Mouse (Mus musculus): ENCODE results near the gene Crtam. TPM values are rescaled to one million over a fixed set of nuclear protein-coding genes. Genes with fewer than 3 reads are reported as not detected.

Gene Crtam
- polyA plus RNA-seq, 1 experiment from 2014 or later = 0.07 TPM

DNA sequence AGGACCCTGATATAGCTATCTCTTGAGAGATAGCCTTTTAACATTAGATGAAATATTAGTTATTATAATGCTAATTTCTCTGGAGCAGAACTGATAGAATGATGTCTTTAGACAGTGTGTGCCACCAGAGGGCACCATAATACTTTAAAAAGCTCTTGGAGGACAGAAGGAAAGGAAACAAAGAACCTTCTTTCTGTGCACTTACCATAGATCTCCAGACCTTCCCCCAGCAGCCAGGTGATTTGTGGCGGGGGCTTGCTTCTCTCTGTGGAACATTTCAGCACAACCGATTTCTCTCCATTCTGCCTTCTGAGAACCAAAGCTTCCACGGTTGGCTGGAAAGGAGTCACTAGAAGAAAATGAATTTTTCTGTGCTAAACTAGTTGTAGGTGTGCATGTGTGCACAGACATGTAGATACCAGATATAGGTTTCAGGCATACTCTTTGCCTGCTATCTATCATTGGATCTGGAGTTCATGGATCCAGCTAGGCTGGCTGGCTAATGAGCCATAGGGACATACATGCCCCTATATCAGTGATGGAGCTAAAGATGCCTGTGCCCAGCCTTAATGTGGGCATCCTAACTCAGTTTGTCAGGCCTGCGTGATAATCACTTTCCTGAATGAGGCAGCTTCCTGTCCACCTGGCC lies 14.4 kb downstream of the Crtam start:
- Histone ChIP-seq H3K36me3 (ENCODE audit: control insufficient read depth, insufficient read depth) (no peaks in the 10 kb centered on the region), H3K4me1 (replicated peaks; ENCODE audit: control insufficient read depth, insufficient read depth, low read length) (no peaks in the 10 kb centered on the region), H3K9ac (ENCODE audit: low read depth, low read length) (no peak overlapping the region), H3K27me3 (replicated peaks; ENCODE audit: control insufficient read depth, insufficient read depth, low read length) (no peaks in the 10 kb centered on the region), H3K27ac (ENCODE audit: low read depth, low read length) (no peak overlapping the region), H3K9me3 (ENCODE audit: control insufficient read depth) (no peaks in the 10 kb centered on the region), H3K4me2 (replicated peaks; ENCODE audit: low read depth) (no peak overlapping the region), H3K4me3 (ENCODE audit: low read depth, low read length) (no peak overlapping the region)
- 41% methylated on average over 4 of the region's 4 CpGs for WGBS
- peak; percentile 74 for TF ChIP-seq CTCF (IDR thresholded peaks at IDR 0.05; ENCODE audit: low read depth)
- no peak for ATAC-seq

DNA sequence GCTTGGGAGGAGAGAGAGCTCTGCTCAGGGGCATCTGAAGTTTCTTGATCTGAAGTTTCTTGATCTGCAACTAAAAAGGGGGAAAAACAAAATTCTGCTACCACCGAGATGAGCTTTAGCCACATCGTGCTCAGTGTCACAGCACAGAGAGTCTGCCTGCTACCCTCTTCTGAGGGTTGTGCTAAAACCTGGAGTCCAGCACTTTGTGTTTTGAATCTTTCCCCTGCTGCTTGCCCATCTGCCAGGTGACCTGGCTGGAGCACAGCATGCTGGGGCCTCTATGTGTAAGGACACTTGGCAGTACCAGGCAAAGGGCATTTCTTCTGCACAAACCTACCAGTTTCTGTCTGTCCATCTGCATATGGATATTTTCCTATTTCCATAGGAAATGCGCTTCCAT lies 20.1 kb downstream of the Crtam start:
- no peak overlapping the region for H3K27ac ChIP-seq (ENCODE audit: low read depth, low read length)
- H3K4me2 ChIP-seq (replicated peaks; ENCODE audit: low read depth) = no peak overlapping the region
- 68% methylated on average over 3 of the region's 3 CpGs for WGBS
- no peak for TF ChIP-seq CTCF (IDR thresholded peaks at IDR 0.05; ENCODE audit: low read depth)
- H3K4me3 ChIP-seq (ENCODE audit: low read depth, low read length) = no peak overlapping the region
- no peak overlapping the region for H3K9ac ChIP-seq (ENCODE audit: low read depth, low read length)
- H3K9me3 ChIP-seq (ENCODE audit: control insufficient read depth) = no peaks in the 10 kb centered on the region
- no peaks in the 10 kb centered on the region for H3K36me3 ChIP-seq (ENCODE audit: control insufficient read depth, insufficient read depth)
- no peak for ATAC-seq
- 0 out of 2 replicates have a peak, but pooled peaks cover 3% of the 10 kb centered on the region for H3K27me3 ChIP-seq (replicated peaks; ENCODE audit: control insufficient read depth, insufficient read depth, low read length)
- H3K4me1 ChIP-seq (replicated peaks; ENCODE audit: control insufficient read depth, insufficient read depth, low read length) = no peaks in the 10 kb centered on the region

DNA sequence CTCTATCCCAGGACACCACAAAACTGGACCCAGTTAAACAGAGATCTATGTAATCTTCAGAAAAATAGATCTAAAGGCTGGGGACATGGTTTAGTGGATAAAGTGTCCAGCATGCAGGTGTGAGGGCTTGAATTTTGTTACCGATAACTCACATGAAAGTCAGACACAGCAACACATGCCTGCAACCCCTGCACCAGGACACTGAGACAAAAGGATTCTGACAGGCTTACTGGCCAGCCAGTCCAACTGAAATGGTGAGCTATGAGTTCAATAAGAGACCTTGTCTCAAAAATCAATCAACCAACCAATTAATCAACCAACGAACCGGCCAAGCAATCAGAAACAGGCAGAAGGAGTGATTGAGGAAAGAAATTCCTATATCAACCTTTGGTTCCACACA lies 20.7 kb downstream of the Crtam start:
- 0 out of 2 replicates have a peak, but pooled peaks cover 3% of the 10 kb centered on the region for H3K27me3 ChIP-seq (replicated peaks; ENCODE audit: control insufficient read depth, insufficient read depth, low read length)
- H3K27ac ChIP-seq (ENCODE audit: low read depth, low read length) = no peak overlapping the region
- H3K4me2 ChIP-seq (replicated peaks; ENCODE audit: low read depth) = no peak overlapping the region
- no peak for ATAC-seq
- H3K9ac ChIP-seq (ENCODE audit: low read depth, low read length) = no peak overlapping the region
- no peak for TF ChIP-seq CTCF (IDR thresholded peaks at IDR 0.05; ENCODE audit: low read depth)
- no peaks in the 10 kb centered on the region for H3K4me1 ChIP-seq (replicated peaks; ENCODE audit: control insufficient read depth, insufficient read depth, low read length)
- no peaks in the 10 kb centered on the region for H3K36me3 ChIP-seq (ENCODE audit: control insufficient read depth, insufficient read depth)
- H3K9me3 ChIP-seq (ENCODE audit: control insufficient read depth) = no peaks in the 10 kb centered on the region
- WGBS = 65% methylated on average over 3 of the region's 3 CpGs
- no peak overlapping the region for H3K4me3 ChIP-seq (ENCODE audit: low read depth, low read length)

GRCm38 (mm10) chr9:40982480-40982879 lies 21.9 kb downstream of the Crtam start:
- 38% methylated on average over 6 of the region's 6 CpGs for WGBS
- TF ChIP-seq CTCF (IDR thresholded peaks at IDR 0.05; ENCODE audit: low read depth) = peak; percentile 73
- Histone ChIP-seq H3K9me3 (ENCODE audit: control insufficient read depth) (no peaks in the 10 kb centered on the region), H3K36me3 (ENCODE audit: control insufficient read depth, insufficient read depth) (no peaks in the 10 kb centered on the region), H3K9ac (ENCODE audit: low read depth, low read length) (no peak overlapping the region), H3K27me3 (replicated peaks; ENCODE audit: control insufficient read depth, insufficient read depth, low read length) (0 out of 2 replicates have a peak, but pooled peaks cover 3% of the 10 kb centered on the region), H3K27ac (ENCODE audit: low read depth, low read length) (no peak overlapping the region), H3K4me2 (replicated peaks; ENCODE audit: low read depth) (no peak overlapping the region), H3K4me3 (ENCODE audit: low read depth, low read length) (no peak overlapping the region), H3K4me1 (replicated peaks; ENCODE audit: control insufficient read depth, insufficient read depth, low read length) (no peaks in the 10 kb centered on the region)
- no peak for ATAC-seq

GRCm38 (mm10) chr9:40974042-40974801 lies 30.2 kb downstream of the Crtam start:
- Histone ChIP-seq H3K9ac (ENCODE audit: low read depth, low read length) (no peak overlapping the region), H3K9me3 (ENCODE audit: control insufficient read depth) (no peaks in the 10 kb centered on the region), H3K4me1 (replicated peaks; ENCODE audit: control insufficient read depth, insufficient read depth, low read length) (no peaks in the 10 kb centered on the region), H3K4me3 (ENCODE audit: low read depth, low read length) (no peak overlapping the region), H3K27ac (ENCODE audit: low read depth, low read length) (no peak overlapping the region), H3K4me2 (replicated peaks; ENCODE audit: low read depth) (no peak overlapping the region), H3K36me3 (ENCODE audit: control insufficient read depth, insufficient read depth) (no peaks in the 10 kb centered on the region), H3K27me3 (replicated peaks; ENCODE audit: control insufficient read depth, insufficient read depth, low read length) (no peaks in the 10 kb centered on the region)
- WGBS = 75% methylated on average over 11 of the region's 11 CpGs
- no peak for ATAC-seq
- TF ChIP-seq CTCF (IDR thresholded peaks at IDR 0.05; ENCODE audit: low read depth) = no peak

DNA sequence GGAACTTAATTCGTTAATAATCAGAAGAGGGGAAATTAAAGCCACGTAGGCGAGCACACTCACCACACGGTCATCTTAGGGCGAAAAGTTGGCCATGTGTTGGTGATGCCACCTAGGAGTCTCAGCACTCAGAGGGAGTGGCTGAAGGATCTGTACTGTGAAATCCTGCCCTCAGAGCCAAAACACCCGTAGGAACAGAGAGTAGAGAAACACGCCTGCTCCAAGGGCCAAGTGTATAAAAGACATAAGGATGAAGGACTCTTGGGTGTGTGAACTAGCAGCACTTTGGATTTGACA lies 40.1 kb downstream of the Crtam start:
- no peaks in the 10 kb centered on the region for H3K9me3 ChIP-seq (ENCODE audit: control insufficient read depth)
- no peak overlapping the region for H3K27ac ChIP-seq (ENCODE audit: low read depth, low read length)
- peak overlapping the region; percentile 61 for H3K4me2 ChIP-seq (replicated peaks; ENCODE audit: low read depth)
- no peaks in the 10 kb centered on the region for H3K36me3 ChIP-seq (ENCODE audit: control insufficient read depth, insufficient read depth)
- no peak overlapping the region for H3K9ac ChIP-seq (ENCODE audit: low read depth, low read length)
- no peaks in the 10 kb centered on the region for H3K4me1 ChIP-seq (replicated peaks; ENCODE audit: control insufficient read depth, insufficient read depth, low read length)
- no peak for ATAC-seq
- 31% methylated on average over 7 of the region's 7 CpGs for WGBS
- peak overlapping the region; percentile 29; the same call in 1 of the 2 replicates for H3K4me3 ChIP-seq (ENCODE audit: low read depth, low read length)
- TF ChIP-seq CTCF (IDR thresholded peaks at IDR 0.05; ENCODE audit: low read depth) = no peak
- peaks cover 21% of the 10 kb centered on the region for H3K27me3 ChIP-seq (replicated peaks; ENCODE audit: control insufficient read depth, insufficient read depth, low read length)

All from intestine, postnatal 0 days (tissue).